Mouse (Mus musculus): ENCODE results near the gene Prr5. TPM values are rescaled to one million over a fixed set of nuclear protein-coding genes. Genes with fewer than 3 reads are reported as not detected.
"Not testable (repeated sequence)": the region's sequence is repeated elsewhere in the genome, so short reads cannot be mapped to it uniquely, and the experiment has no call there.

Gene Prr5
- polyA plus RNA-seq, 1 experiment from 2014 or later: 20.3 TPM

- H3K4me1 ChIP-seq (replicated peaks; ENCODE audit: control insufficient read depth, insufficient read depth): no peaks in the 10 kb centered on the region
- H3K4me3 ChIP-seq (ENCODE audit: low read depth, low read length): no peak overlapping the region
- 61% methylated on average over 6 of the region's 6 CpGs for WGBS
- no peak for ATAC-seq (ENCODE audit: low FRiP score, low TSS enrichment)
- no peaks in the 10 kb centered on the region for H3K9me3 ChIP-seq (ENCODE audit: control insufficient read depth, low read length)
- H3K27me3 ChIP-seq (ENCODE audit: control insufficient read depth, insufficient read depth, low read length): no peaks in the 10 kb centered on the region
- H3K36me3 ChIP-seq (ENCODE audit: control insufficient read depth, insufficient read depth, low read length): peaks cover 8% of the 10 kb centered on the region; the same call in 1 of the 2 replicates
- TF ChIP-seq CTCF (IDR thresholded peaks at IDR 0.05; ENCODE audit: low read depth): no peak
- no peak for TF ChIP-seq EP300 (optimal IDR thresholded peaks at IDR 0.05)
- H3K9ac ChIP-seq (ENCODE audit: low read length): no peak overlapping the region
- DNase-seq (ENCODE audit: low spot score): no peak
- H3K27ac ChIP-seq (replicated peaks): no peak overlapping the region
- H3K4me2 ChIP-seq (replicated peaks; ENCODE audit: low read depth): no peak overlapping the region
These were observed 37.7 kb downstream of the Prr5 start for GRCm38 (mm10) chr15:84706983-84707619.

- WGBS: 40% methylated on average over 14 of the region's 14 CpGs
- Histone ChIP-seq H3K27me3 (ENCODE audit: control insufficient read depth, insufficient read depth, low read length) (no peaks in the 10 kb centered on the region), H3K9me3 (ENCODE audit: control insufficient read depth, low read length) (no peaks in the 10 kb centered on the region), H3K4me1 (replicated peaks; ENCODE audit: control insufficient read depth, insufficient read depth) (peaks cover 2% of the 10 kb centered on the region; the same call in 1 of the 2 replicates), H3K4me2 (replicated peaks; ENCODE audit: low read depth) (no peak overlapping the region), H3K27ac (replicated peaks) (peak overlapping the region; percentile 3; the same call in 1 of the 2 replicates), H3K9ac (ENCODE audit: low read length) (no peak overlapping the region), H3K36me3 (ENCODE audit: control insufficient read depth, insufficient read depth, low read length) (no peaks in the 10 kb centered on the region), H3K4me3 (ENCODE audit: low read depth, low read length) (no peak overlapping the region)
- TF ChIP-seq CTCF (IDR thresholded peaks at IDR 0.05; ENCODE audit: low read depth) (no peak), EP300 (optimal IDR thresholded peaks at IDR 0.05) (no peak)
- no peak for DNase-seq (ENCODE audit: low spot score)
- peak; percentile 27 for ATAC-seq (ENCODE audit: low FRiP score, low TSS enrichment)
These were observed 43.4 kb downstream of the Prr5 start for GRCm38 (mm10) chr15:84712566-84713405.

GRCm38 (mm10) chr15:84714730-84715129 is 45.3 kb downstream of the Prr5 start:
- H3K4me2 ChIP-seq (replicated peaks; ENCODE audit: low read depth): peak overlapping the region; percentile 49
- peaks cover 2% of the 10 kb centered on the region; the same call in 1 of the 2 replicates for H3K4me1 ChIP-seq (replicated peaks; ENCODE audit: control insufficient read depth, insufficient read depth)
- no peaks in the 10 kb centered on the region for H3K36me3 ChIP-seq (ENCODE audit: control insufficient read depth, insufficient read depth, low read length)
- ATAC-seq (ENCODE audit: low FRiP score, low TSS enrichment) (peak; percentile 85), DNase-seq (ENCODE audit: low spot score) (peak; percentile 92)
- peak; percentile 61 for TF ChIP-seq CTCF (IDR thresholded peaks at IDR 0.05; ENCODE audit: low read depth)
- peak; percentile 54 for TF ChIP-seq EP300 (optimal IDR thresholded peaks at IDR 0.05)
- under 1% methylated on average over 17 of the region's 17 CpGs for WGBS
- H3K9ac ChIP-seq (ENCODE audit: low read length): peak overlapping the region; percentile 52
- no peaks in the 10 kb centered on the region for H3K9me3 ChIP-seq (ENCODE audit: control insufficient read depth, low read length)
- H3K4me3 ChIP-seq (ENCODE audit: low read depth, low read length): peak overlapping the region; percentile 12; the same call in 1 of the 2 replicates
- no peaks in the 10 kb centered on the region for H3K27me3 ChIP-seq (ENCODE audit: control insufficient read depth, insufficient read depth, low read length)
- H3K27ac ChIP-seq (replicated peaks): peak overlapping the region; percentile 90

GRCm38 (mm10) chr15:84715132-84715531 is 45.7 kb downstream of the Prr5 start:
- H3K4me1 ChIP-seq (replicated peaks; ENCODE audit: control insufficient read depth, insufficient read depth): peaks cover 4% of the 10 kb centered on the region; the same call in 1 of the 2 replicates
- no peak for DNase-seq (ENCODE audit: low spot score)
- no peak for TF ChIP-seq EP300 (optimal IDR thresholded peaks at IDR 0.05)
- TF ChIP-seq CTCF (IDR thresholded peaks at IDR 0.05; ENCODE audit: low read depth): no peak
- no peaks in the 10 kb centered on the region for H3K36me3 ChIP-seq (ENCODE audit: control insufficient read depth, insufficient read depth, low read length)
- no peaks in the 10 kb centered on the region for H3K9me3 ChIP-seq (ENCODE audit: control insufficient read depth, low read length)
- 36% methylated on average over 11 of the region's 11 CpGs for WGBS
- H3K27me3 ChIP-seq (ENCODE audit: control insufficient read depth, insufficient read depth, low read length): no peaks in the 10 kb centered on the region
- peak overlapping the region; percentile 49 for H3K4me2 ChIP-seq (replicated peaks; ENCODE audit: low read depth)
- H3K4me3 ChIP-seq (ENCODE audit: low read depth, low read length): peak overlapping the region; percentile 12; the same call in 1 of the 2 replicates
- ATAC-seq (ENCODE audit: low FRiP score, low TSS enrichment): peak; percentile 35
- H3K27ac ChIP-seq (replicated peaks): peak overlapping the region; percentile 90
- H3K9ac ChIP-seq (ENCODE audit: low read length): peak overlapping the region; percentile 52; the same call in 1 of the 2 replicates

DNA sequence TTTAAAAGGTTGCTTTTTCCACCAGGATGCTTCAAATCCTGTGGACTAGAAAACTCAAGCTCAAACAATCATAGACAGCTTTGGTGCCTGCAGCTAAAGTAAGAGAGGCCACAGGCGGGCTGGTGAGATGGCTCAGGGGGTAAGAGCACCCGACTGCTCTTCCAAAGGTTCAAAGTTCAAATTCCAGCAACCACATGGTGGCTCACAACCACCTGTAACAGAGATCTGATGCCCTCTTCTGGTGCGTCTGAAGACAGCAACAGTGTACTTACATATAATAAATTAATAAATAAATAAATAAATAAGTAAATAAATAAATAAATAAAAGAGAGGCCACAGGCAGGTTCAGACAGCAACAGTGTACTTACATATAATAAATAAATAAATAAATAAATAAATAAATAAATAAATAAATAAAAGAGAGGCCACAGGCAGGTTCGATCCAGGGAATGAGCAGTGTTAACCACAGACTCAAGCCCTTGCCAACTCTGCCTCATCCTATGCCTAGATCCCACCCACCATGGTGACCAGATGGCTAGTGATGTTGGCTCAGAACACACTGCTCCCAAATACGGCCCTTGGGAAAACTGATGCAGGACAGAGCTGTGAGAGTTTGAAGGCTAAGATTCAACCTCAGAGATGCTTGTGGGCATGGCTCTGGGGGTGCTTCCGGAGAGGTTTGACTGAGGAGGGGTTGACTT is 48.3 kb downstream of the Prr5 start:
- not testable (repeated sequence) for H3K36me3 ChIP-seq (ENCODE audit: control insufficient read depth, insufficient read depth, low read length); H3K4me3 ChIP-seq (ENCODE audit: low read depth, low read length); ATAC-seq (ENCODE audit: low FRiP score, low TSS enrichment); H3K9ac ChIP-seq (ENCODE audit: low read length); H3K4me2 ChIP-seq (replicated peaks; ENCODE audit: low read depth); H3K4me1 ChIP-seq (replicated peaks; ENCODE audit: control insufficient read depth, insufficient read depth); H3K27ac ChIP-seq (replicated peaks); H3K9me3 ChIP-seq (ENCODE audit: control insufficient read depth, low read length); DNase-seq (ENCODE audit: low spot score); H3K27me3 ChIP-seq (ENCODE audit: control insufficient read depth, insufficient read depth, low read length)
- WGBS: 71% methylated on average over 6 of the region's 6 CpGs
- TF ChIP-seq CTCF (IDR thresholded peaks at IDR 0.05; ENCODE audit: low read depth): peak; percentile 49
